Mouse (Mus musculus) embryonic facial prominence, embryonic 10.5 days (tissue): ENCODE measurements at regions not wholly inside any gene's neighbourhood (a gene's known extent, or its start where the extent isn't known, plus 50 kb on each side); places are given as distances from the start of the nearest gene placed in this dataset.

ENCODE experiments used
- DNase-seq: peaks from one replicate; pipeline ENCODE4 v3.0.0-alpha.2; 2017; ENCODE audit warnings: low spot score
- H3K27ac ChIP-seq: fragments of 300-500 bp; sonication (generic); replicated peaks from 2 replicates; pipeline ENCODE4 v1.5.1; 2016; ENCODE audit warnings: mild to moderate bottlenecking
- H3K27me3 ChIP-seq: fragments of 300-500 bp; sonication (generic); replicated peaks from 2 replicates; pipeline ENCODE4 v1.6.1; 2016; ENCODE audit warnings: low read depth, mild to moderate bottlenecking; ENCODE audit not compliant: poor library complexity, severe bottlenecking
- H3K36me3 ChIP-seq: fragments of 300-500 bp; sonication (generic); replicated peaks from 2 replicates; pipeline ENCODE4 v1.6.1; 2016; ENCODE audit warnings: mild to moderate bottlenecking, moderate library complexity
- H3K4me1 ChIP-seq: fragments of 300-500 bp; sonication (generic); 2 replicates; pipeline ENCODE4 v1.6.1; 2016
- H3K4me3 ChIP-seq: fragments of 300-500 bp; sonication (generic); 2 replicates; pipeline ENCODE4 v1.5.1; 2016; ENCODE audit warnings: mild to moderate bottlenecking, moderate library complexity
- H3K9me3 ChIP-seq: fragments of 300-500 bp; sonication (generic); 2 replicates; pipeline ENCODE4 v1.6.1; 2016; ENCODE audit warnings: mild to moderate bottlenecking
- WGBS: fragments of 180-500 bp; shearing (Covaris S2); methylation state at CpG from one replicate; pipeline ENCODE4 v1.1.7; 2016; 5-methylcytosine and 5-hydroxymethylcytosine counted together

GRCm38 (mm10) chr16:30008451-30009357, 55.5 kb upstream of the Hes1 start:
- H3K27ac ChIP-seq, result peak overlapping the region; percentile 91
- DNase-seq, result peak; percentile 93
- 1% methylated on average over 62 of the region's 62 CpGs for WGBS
- peaks cover 72% of the 10 kb centered on the region for H3K4me1 ChIP-seq
- H3K27me3 ChIP-seq, result peaks cover 57% of the 10 kb centered on the region
- peak overlapping the region; percentile 65 for H3K4me3 ChIP-seq
- H3K36me3 ChIP-seq, result no peaks in the 10 kb centered on the region
- no peaks in the 10 kb centered on the region for H3K9me3 ChIP-seq

GRCm38 (mm10) chr16:30009521-30010186, 54.5 kb upstream of the Hes1 start:
- peaks cover 65% of the 10 kb centered on the region for H3K4me1 ChIP-seq

GRCm38 (mm10) chr16:30013123-30013522, 51.1 kb upstream of the Hes1 start:
- no peaks in the 10 kb centered on the region for H3K9me3 ChIP-seq
- WGBS, result 28% methylated on average over 2 of the region's 2 CpGs
- DNase-seq, result no peak
- H3K27ac ChIP-seq, result peak overlapping the region; percentile 57; the same call in 1 of the 2 replicates
- H3K4me3 ChIP-seq, result no peak overlapping the region
- H3K4me1 ChIP-seq, result peaks cover 52% of the 10 kb centered on the region
- peaks cover 28% of the 10 kb centered on the region for H3K27me3 ChIP-seq
- no peaks in the 10 kb centered on the region for H3K36me3 ChIP-seq

More at GRCm38 (mm10) chr16:30009521-30010186, 54.5 kb upstream of the Hes1 start:
- Histone ChIP-seq H3K9me3 (no peaks in the 10 kb centered on the region), H3K36me3 (no peaks in the 10 kb centered on the region), H3K4me3 (peak overlapping the region; percentile 65), H3K27ac (peak overlapping the region; percentile 91), H3K27me3 (peaks cover 56% of the 10 kb centered on the region)
- DNase-seq, result peak; percentile 38
- 15% methylated on average over 17 of the region's 17 CpGs for WGBS

GRCm38 (mm10) chr16:30013943-30014342, 50.2 kb upstream of the Hes1 start:
- Histone ChIP-seq H3K4me1 (peaks cover 52% of the 10 kb centered on the region), H3K36me3 (no peaks in the 10 kb centered on the region), H3K9me3 (no peaks in the 10 kb centered on the region), H3K27ac (peak overlapping the region; percentile 48; the same call in 1 of the 2 replicates), H3K27me3 (peaks cover 27% of the 10 kb centered on the region), H3K4me3 (no peak overlapping the region)
- 93% methylated on average over 9 of the region's 9 CpGs for WGBS
- no peak for DNase-seq
